Mouse (Mus musculus) megakaryocyte, embryonic 14.5 days (primary cell): ENCODE results near the gene Wnt3a. TPM values are rescaled to one million over a fixed set of nuclear protein-coding genes. Genes with fewer than 3 reads are reported as not detected.

ENCODE experiments used
- H3K27me3 ChIP-seq: replicated peaks from 2 replicates; pipeline ENCODE3; 2012; ENCODE audit warnings: inconsistent platforms
- H3K36me3 ChIP-seq: replicated peaks from 2 replicates; pipeline ENCODE3; 2012; ENCODE audit warnings: low read length, inconsistent platforms, mixed read lengths
- H3K4me1 ChIP-seq: 2 replicates; pipeline ENCODE4 v1.6.1; 2012; ENCODE audit warnings: inconsistent platforms
- H3K4me3 ChIP-seq: replicated peaks from 2 replicates; pipeline ENCODE3; 2012; ENCODE audit warnings: moderate library complexity, mild to moderate bottlenecking, inconsistent platforms
- H3K9me3 ChIP-seq: 2 replicates; pipeline ENCODE4 v1.6.1; 2012; ENCODE audit warnings: inconsistent platforms
- FLI1 ChIP-seq: IDR thresholded peaks from 2 replicates; pipeline ENCODE4 v1.6.1; 2012; ENCODE audit warnings: low read length, inconsistent platforms, mixed read lengths
- GATA1 ChIP-seq: IDR thresholded peaks from 3 replicates; pipeline ENCODE4 v1.6.1; 2012; ENCODE audit warnings: mixed read lengths, low read length, inconsistent platforms, borderline replicate concordance
- polyA plus RNA-seq: library from polyadenylated mRNA; stranded (reverse); fragments of >175 nt; gene quantifications from 2 replicates; pipeline ENCODE4 v1.2.3, GENCODE M21; 2012; ENCODE audit warnings: low replicate concordance; ENCODE audit not compliant: insufficient read depth

Wnt3a gene
- polyA plus RNA-seq, 1 experiment = not detected

DNA sequence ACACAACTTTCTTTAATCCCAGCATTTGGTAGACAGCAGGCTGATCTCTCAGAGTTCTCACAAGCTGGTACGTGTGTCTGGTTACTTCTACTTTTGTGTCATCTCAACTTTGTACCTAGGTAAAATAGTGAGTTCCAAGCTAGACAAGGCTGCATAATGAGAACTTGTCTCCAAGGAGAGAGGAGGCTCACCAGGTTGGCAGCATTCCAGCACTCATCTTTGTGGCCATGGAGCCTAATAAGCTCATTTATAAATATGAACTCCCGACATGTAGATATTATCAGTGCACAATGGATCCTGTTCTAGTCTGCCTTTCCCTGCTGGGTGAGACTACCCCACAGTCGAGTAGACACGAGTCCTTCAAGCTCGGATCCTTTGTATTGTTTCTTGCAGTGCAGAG, 81.0 kb downstream of the Wnt3a start:
- Histone ChIP-seq H3K36me3 (peaks cover 66% of the 10 kb centered on the region), H3K4me3 (peak overlapping the region; percentile 94), H3K4me1 (peaks cover 63% of the 10 kb centered on the region), H3K27me3 (no peaks in the 10 kb centered on the region), H3K9me3 (no peaks in the 10 kb centered on the region)
- TF ChIP-seq FLI1 (no peak), GATA1 (no peak)

DNA sequence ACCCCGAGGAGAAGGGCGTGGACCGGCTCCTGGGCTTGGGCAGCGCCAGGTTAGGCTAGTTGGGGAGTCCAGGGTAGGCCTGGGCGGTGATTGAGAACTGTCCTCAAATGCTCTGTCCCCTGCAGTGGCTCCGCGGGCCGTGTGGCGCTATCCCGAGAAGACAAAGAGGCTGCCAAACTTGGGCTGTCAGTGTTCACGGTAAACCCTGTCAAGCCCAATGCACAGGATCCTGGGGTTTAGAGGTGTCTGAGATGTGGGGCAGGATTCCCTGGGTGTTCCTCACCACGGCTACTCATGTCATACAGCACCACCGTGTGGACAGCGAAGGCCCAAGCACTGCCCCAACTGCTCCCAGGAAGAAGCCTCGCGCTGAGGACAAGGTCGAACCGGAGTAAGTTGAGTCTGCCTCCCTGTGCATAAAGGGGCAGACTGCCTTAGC, 81.5 kb downstream of the Wnt3a start:
- Histone ChIP-seq H3K4me1 (peaks cover 63% of the 10 kb centered on the region), H3K36me3 (peaks cover 66% of the 10 kb centered on the region)

DNA sequence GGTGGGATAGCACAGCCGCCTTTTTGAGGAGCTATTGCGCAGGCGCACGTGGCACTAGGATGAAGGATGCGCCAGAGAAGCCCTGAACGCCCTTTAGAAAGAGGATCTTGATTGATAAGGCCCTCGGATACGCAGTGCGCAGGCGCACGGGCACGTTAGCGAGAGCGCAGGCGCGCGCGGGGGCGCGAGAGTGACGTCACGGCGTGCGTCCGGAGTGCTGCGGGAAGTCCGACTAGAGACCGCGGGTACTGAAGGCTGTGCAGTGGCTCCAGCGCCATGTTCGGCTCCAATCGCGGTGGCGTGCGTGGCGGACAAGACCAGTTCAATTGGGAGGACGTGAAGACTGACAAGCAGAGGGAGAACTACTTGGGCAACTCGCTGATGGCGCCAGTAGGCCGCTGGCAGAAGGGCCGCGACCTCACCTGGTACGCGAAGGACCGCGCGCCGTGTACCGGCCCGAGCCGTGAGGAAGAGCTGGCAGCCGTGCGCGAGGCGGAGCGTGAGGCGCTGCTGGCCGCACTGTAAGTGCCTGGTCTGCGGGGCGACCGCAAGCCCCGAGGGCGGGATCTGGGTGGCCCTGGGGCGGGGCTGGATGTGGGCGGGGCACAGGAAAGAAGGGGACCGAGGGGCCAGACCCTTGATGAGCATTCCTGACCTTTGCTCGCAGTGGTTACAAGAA, 82.3 kb downstream of the Wnt3a start, which contains the start of gene 2310033P09Rik:
Gene 2310033P09Rik, plus strand, starts transcription at position 169 of the 679 bp plus-strand sequence.
- TF ChIP-seq FLI1 (no peak), GATA1 (no peak)
- no peaks in the 10 kb centered on the region for H3K9me3 ChIP-seq
- no peaks in the 10 kb centered on the region for H3K27me3 ChIP-seq
- H3K36me3 ChIP-seq = peaks cover 62% of the 10 kb centered on the region
- peak within 1 kb of the TSS; percentile 94 for H3K4me3 ChIP-seq
- H3K4me1 ChIP-seq = peaks cover 58% of the 10 kb centered on the region

More for the DNA sequence above, 81.5 kb downstream of the Wnt3a start:
- H3K27me3 ChIP-seq = no peaks in the 10 kb centered on the region
- H3K9me3 ChIP-seq = no peaks in the 10 kb centered on the region
- H3K4me3 ChIP-seq = peak overlapping the region; percentile 94
- no peak for TF ChIP-seq FLI1
- no peak for TF ChIP-seq GATA1

DNA sequence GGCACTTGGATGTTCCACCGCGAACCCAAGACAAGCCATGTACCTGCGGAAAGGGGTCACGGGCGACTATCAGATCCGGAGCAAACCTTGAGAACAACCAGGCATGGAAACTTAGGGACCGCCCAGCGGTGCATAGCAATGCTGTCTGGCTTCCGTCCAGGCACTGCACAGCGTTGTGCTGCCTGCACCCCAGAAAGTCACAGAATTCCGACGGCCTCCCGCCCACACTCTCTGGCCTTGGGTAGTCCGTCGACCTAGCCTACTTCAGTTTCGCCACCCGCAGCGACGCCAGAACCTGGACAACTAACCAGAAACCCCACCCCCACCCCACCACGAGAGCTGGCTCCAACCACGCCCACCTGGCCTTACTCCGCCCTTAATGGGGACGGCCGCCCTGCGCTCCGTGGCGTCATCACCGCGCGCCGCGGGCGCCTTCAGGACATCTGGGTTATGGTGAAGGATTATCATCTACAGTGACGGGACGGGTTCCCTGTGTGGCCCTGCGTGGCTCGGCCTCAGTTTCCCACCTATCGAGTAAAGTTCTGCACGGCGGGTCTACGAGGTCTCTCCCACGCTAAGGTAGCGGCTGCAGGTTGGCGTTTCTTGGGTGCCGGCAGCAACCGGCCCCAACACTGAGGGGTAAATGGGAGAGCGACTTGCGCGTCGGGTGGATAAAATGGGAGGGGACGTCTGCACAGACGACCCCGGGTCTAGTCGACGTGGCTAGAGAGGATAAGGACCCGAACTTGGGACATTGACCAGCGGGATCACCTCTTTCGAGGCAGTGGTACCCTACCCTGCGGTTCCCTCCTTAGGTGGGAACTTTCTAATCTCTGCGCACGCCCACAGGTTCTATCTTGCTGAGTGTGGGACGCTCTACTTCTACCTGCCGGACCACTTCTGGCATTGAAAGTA, 88.2 kb downstream of the Wnt3a start, which contains the start of gene Mrpl55:
Gene Mrpl55, plus strand, starts transcription at position 406 of the 915 bp plus-strand sequence.
- no peak for TF ChIP-seq GATA1
- TF ChIP-seq FLI1 = no peak
- Histone ChIP-seq H3K4me1 (peaks cover 25% of the 10 kb centered on the region), H3K36me3 (peaks cover 35% of the 10 kb centered on the region), H3K4me3 (peak within 1 kb of the TSS; percentile 92), H3K9me3 (no peaks in the 10 kb centered on the region), H3K27me3 (no peaks in the 10 kb centered on the region)

DNA sequence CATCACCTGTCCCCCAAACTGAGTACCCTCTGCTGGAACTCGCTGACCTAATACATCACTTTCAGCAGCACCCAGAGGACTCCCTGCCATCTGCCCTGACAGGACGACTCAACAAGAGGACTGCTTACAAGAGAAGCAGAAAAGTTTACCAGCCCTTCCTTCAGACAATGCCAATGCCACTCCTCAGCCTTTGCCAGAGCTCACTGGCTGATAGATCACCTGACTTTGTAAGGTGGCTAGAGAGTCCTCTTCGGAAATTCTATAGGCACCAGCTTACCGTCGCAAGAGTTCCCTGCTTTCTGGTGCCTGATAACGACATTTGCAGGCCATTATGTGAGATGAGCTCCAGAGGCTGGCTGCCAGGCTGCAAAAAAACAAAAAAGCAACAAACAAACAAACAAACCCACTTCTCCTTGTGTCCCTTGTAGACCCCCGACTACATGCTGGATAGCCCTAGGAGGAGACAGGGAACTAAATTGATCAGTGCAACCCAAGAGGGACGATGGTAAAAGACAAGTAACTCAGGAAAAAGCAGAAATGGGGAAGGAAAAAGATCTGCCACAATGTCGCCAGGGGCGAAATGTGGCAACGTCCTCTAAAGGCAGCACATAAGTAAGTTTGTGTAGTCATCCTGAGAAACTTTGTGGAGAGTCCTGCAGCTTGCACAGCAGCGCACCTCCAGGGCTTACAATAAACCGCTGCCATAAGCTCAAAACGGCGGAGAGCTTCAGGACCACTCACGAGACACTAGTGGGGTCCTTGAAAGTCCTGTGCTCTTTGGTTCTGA, 89.1 kb downstream of the Wnt3a start:
- H3K36me3 ChIP-seq = peaks cover 32% of the 10 kb centered on the region
- H3K4me1 ChIP-seq = peaks cover 25% of the 10 kb centered on the region
- peak overlapping the region; percentile 92 for H3K4me3 ChIP-seq
- TF ChIP-seq FLI1 = no peak
- no peak for TF ChIP-seq GATA1
- no peaks in the 10 kb centered on the region for H3K9me3 ChIP-seq
- H3K27me3 ChIP-seq = no peaks in the 10 kb centered on the region

Other genes with a start within 250 kb of the Wnt3a start
- 9.6 and 10.4 TPM in 2 replicates for gene Obscn, start 154.3 kb downstream of the Wnt3a start, polyA plus RNA-seq
- gene Iba57, start 127.0 kb downstream of the Wnt3a start, polyA plus RNA-seq = 2.5 TPM in 1 of 2 replicates, not detected in the other
- gene Gjc2, start 107.5 kb downstream of the Wnt3a start, polyA plus RNA-seq = 0.03 TPM in 1 of 2 replicates, not detected in the other
- 19.3 TPM in 1 of 2 replicates, not detected in the other for gene Guk1, start 98.5 kb downstream of the Wnt3a start, polyA plus RNA-seq
- gene Mrpl55, start 88.3 kb downstream of the Wnt3a start, polyA plus RNA-seq = 22.0 and 34.5 TPM in 2 replicates
- gene 2310033P09Rik, start 82.4 kb downstream of the Wnt3a start, polyA plus RNA-seq = 11.5 and 33.5 TPM in 2 replicates
- 222 and 240 TPM in 2 replicates for gene Arf1, start 62.5 kb downstream of the Wnt3a start, polyA plus RNA-seq
- gene Wnt9a, start 16.2 kb upstream of the Wnt3a start, polyA plus RNA-seq = not detected in 2 replicates
- gene Prss38, start 84.9 kb upstream of the Wnt3a start, polyA plus RNA-seq = not detected in 2 replicates
- 2.6 and 3.6 TPM in 2 replicates for gene Jmjd4, start 159.3 kb upstream of the Wnt3a start, polyA plus RNA-seq
- gene Snap47, start 160.4 kb upstream of the Wnt3a start, polyA plus RNA-seq = 9.9 and 18.6 TPM in 2 replicates
- gene Zfp867, start 181.7 kb upstream of the Wnt3a start, polyA plus RNA-seq = 0.07 TPM in 1 of 2 replicates, not detected in the other
- gene Zkscan17, start 236.0 kb upstream of the Wnt3a start, polyA plus RNA-seq = 13.6 and 19.8 TPM in 2 replicates